Mouse (Mus musculus) urinary bladder, postnatal 4 days (tissue): ENCODE measurements around the gene Foxr2.

Source experiments
- DNase-seq, 2 experiments: peaks; one replicate each; pipeline ENCODE4 v3.0.0; 2021 to 2022; ENCODE audit warnings: low spot score in 2 of 2

Foxr2 gene

GRCm38 (mm10) chrX:153118486-153118885 lies at the start of gene Foxr2:
TSS of gene Foxr2 (plus strand) at chrX:153118786.
- no peak for DNase-seq

DNA sequence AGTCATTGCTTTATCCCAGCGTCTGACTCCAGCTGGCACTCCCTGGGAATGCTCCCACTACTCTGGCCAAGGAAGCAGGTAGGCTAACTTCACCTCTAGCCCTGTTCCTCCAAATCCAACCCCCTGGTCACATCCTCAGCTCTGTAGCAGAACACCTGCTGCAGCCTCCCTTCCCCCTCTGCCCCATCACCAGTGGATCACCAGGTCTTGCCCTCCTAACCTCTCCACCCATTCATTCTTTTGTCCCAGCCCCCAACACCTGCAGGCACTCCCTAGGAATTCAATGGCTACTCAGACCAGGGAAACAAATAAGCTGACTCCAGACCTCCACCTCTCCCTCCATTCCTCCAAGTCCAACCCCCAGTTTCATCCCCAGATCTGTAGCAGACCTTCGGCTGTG lies 427 bp downstream of the Foxr2 start:
- DNase-seq, result no peak

GRCm38 (mm10) chrX:153139734-153140515 lies 21.3 kb downstream of the Foxr2 start, which contains the start of gene Rragb:
TSS of gene Rragb (plus strand) at chrX:153139981.
- DNase-seq, result peak; percentile 38 to 62

- no peak for DNase-seq
These were observed 24.1 kb downstream of the Foxr2 start for GRCm38 (mm10) chrX:153142656-153143055.

GRCm38 (mm10) chrX:153151766-153152165 lies 33.2 kb downstream of the Foxr2 start:
- DNase-seq, result no peak

DNA sequence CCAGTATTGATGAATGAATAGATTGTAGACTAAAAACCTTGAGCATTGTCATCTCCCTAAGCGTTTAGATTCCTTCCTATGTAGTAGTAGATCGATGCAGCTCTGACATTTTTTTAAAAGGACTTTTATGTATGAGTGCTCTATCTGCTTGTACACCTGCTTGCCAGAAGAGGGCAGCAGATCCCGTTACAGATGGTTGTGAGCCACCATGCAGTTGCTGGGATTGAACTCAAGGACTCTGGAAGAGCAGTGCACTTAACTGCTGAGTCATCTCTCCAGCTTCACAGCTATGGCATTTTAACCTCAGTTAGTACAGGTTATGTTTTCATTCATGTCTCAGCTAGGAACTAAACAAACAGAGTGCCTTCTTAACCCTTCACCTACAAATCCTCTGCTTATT lies 36.7 kb downstream of the Foxr2 start:
- DNase-seq, result no peak

DNA sequence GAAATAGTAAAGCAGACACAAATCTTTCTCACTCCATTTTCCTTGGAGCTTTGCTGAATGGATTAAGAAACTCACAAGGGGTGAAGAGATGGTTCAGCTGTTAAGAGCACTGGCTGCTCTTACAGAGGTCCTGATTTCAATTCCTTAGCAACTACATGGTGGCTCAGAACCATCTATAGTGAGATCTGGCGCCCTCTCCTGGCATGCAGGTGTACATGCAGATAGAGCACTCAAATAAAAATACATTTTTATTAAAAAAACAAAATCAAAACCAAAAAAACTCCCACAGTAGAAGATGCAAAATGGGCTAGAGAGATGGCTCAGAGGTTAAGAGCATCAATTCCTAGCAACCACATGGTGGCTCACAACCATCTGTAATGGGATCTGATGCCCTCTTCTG lies 56.2 kb downstream of the Foxr2 start:
- no peak for DNase-seq

GRCm38 (mm10) chrX:153182221-153182620 lies 63.6 kb downstream of the Foxr2 start:
- DNase-seq, result no peak
